Mouse (Mus musculus) lung, adult 18-20 months (tissue): ENCODE measurements around the gene Tnfrsf13b.
A peak's percentile ranks its signal among the peaks of the same experiment; 100 is the strongest.

Source experiments
- DNase-seq, 2 experiments: peaks; one replicate each; pipeline ENCODE4 v3.0.0; 2022; ENCODE audit warnings: mixed read lengths in 2 of 2

Tnfrsf13b gene

DNA sequence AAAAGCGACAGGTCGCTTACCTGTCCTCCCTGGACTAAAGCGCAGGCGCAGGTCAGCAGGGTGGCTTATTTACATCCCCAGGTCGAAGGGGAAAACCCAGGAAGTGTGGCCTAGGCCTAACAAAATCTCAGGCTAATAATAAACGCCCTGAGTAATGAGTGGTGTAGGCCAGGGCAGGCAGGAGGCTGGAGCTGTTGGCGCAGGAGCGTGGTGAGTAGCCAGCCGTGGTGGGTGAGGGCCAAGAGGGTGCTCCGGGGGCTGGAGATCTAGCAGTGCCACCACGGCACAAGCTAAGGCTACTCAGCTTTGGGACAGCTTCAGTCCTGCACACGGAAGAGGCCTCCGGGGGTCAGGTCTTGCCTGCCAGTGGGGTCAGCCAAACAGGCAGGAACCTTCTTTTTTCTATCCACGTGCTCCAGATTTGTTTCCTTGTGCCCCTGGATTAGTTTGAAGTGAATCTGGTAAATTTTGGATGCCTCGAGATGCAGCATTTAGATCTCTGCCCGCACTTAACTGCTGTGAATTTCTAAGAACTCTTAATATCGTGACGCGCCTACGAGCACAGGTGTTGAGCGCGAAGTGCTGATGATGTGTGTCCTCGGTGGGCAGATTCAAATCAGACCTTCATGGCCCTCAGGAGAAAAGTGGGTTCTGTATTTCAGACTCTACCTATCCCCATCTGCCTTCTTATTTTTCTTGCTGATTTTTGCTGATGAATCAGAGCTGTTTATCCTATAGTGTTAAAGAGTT is at the start of gene Tnfrsf13b:
TSS of gene Tnfrsf13b (plus strand) at position 150 of the 750 bp plus-strand sequence.
- DNase-seq = no peak

DNA sequence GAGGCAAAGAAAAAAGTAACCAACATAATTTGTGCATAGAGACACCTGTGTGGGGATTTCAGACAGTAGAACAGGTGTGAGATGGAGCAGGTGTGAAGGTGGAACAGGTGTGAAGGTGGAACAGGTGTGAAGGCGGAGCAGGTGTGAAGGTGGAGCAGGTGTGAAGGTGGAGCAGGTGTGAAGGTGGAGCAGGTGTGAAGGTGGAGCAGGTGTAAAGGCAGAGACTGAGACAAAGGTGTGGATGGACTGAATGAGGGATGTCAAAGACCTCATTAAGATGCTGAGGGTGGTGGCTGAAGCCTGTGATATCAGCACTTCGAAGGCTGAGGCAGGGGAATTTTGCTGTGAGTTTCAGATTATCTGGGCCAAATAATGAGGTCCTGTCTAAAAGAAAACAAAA is 44.9 kb upstream of the Tnfrsf13b start:
- DNase-seq = no peak

DNA sequence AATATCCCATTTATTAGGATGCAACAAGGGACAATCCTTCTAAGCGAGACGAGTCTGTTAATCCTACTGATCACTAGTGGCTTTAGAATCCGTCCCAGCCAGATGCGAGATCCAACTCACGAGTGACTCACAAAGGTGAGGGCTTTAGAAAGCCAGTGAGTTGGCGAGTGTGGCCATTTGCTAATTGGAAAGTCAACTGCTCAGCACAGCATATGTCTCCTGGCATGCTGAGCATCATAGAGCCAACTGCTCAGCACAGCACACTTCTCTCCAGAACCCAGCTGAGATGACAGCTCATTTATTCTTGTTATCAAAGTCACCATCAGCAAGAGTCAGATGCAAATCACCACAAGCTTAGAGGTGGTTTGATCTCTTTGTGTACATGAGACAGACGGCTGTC is 36.4 kb upstream of the Tnfrsf13b start:
- no peak for DNase-seq

DNA sequence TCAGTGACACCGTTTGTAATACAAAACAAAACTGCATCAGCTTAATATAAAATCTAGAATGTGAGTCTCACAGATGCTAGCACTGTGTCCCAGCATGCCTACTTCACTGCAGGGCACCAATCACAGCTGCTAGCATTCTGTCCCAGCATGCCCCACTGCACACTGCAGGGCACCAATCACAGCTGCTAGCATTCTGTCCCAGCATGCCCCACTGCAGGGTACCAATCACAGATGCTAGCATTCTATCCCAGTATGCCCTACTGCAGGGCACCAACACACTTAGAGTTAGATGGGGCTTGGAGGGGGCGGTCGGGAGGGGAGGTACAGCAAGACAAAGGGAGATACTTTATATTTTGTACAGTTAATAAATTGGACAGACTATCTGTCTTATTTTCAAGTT is 35.4 kb upstream of the Tnfrsf13b start:
- DNase-seq = no peak

DNA sequence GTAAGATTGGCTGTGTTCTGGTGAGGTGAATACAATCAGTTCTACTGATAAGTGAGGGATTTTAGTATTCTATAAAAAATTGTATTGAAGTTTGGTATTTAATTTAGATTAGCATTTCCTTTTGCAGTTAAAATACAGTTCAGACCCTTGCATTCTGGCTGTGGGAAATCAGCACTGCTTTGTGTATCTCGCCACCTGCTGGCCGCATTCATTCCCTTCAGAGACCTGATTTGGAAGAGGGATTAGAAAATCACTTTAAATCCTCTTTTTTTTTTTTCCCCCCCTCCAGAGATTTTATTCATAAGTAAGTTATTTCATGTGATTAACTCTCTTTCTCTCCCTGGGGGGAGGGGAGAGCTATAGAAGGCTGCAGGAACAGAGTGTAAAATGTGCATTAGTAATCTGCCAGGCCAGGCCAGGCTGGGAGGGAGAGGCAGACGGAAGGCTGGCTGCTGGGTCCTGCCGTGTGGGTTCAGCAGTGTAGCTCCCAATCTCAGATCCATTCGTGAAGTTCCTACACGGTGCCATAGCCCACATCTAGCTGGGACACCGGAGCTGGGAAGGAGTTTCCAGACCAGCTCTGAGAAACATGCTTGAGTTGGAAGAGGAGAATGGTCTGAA is 34.8 kb upstream of the Tnfrsf13b start:
- peak; percentile 47 to 60 for DNase-seq

DNA sequence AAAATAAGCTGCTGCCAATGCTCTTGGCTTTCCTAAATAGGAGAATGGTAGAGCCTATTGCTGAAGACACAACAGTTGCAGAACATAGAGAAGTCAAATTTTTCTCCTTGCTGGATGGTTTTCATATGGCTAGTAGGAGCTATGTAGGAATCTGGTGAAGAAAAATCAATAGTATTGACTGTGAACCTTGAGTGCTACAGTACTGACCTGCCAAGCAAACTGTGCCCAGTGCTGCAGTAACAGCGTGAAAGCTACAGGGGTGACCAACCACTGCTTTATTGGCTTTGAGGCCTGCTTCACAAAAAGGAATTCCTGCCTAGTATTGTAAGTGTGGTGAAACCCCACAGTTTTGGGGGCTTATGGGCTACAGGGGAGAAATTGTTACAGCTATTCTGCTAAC is 28.5 kb upstream of the Tnfrsf13b start:
- no peak for DNase-seq

DNA sequence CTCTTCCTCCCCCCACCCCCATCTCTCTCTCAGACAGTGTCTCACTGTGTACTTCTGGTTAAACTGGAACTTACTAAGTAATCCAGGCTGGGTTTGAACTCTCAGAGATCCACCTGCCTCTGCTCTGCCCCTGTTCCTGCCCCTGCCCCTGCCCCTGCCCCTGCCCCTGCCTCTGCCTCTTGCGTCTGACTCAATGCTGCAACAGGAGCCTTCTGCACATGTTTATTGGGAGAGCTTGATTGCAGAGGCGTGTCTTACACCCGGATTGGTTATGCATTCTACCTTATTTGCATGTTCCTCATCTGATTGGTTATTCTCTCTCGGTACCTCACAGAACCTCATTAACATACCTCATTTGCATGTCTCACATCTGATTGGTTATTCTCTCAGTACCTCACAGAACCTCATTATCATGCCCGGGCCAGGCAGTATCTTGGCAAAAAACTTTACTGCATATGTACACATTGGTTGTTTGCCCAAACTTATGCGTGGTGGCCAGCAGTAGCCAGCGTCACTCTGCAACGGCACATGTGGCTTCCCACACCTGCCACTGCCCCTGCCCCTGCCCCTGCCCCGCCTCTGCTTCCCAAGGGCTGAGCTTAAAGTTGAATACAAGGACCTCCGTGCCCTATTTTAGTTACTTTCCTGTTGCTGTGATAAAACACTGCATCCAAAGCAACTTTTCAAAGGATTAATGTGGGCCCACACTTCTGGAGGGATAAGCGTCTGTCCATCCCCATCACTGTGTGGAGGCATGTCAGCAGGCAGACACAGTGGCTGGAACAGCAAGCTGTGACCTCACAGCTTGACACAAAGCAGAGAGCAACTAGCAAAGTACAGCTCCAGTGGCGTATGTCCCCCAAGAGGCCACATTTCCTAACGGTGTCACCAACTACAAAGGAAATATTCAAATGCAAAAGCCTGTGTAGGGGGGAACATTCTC is 23.9 kb upstream of the Tnfrsf13b start:
- DNase-seq = no peak

DNA sequence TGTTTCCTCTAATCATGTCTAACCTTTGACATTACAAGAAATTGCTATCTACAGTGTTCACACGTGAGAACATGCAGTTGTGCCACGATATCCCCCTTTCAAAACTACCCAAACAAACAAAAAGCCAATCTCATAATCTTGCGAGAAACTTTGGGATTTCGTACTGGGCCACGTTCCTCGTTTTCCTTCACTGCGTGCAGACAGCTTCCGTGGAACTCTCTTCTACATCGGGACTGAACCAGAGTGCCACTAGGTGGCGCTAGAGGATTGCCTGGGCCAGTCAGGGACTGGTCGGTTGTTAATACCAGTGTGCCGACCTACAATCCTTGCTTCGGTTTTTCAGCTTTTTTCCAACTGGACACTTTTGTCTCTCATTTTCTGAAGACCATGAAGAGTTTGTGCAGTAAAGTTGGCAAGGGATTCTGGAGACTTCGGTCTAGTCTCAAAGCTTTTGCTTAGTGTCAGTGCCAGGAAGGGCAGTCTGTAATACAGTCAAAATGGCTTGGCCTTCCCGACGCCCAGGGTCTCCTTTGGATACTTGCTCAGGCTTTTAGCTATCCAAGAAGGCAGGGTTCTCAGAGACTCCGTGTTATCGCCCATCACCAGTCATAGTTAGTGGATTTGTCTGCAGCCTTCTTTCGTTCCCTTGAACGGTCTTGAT is 22.2 kb upstream of the Tnfrsf13b start:
- DNase-seq = peak; percentile 75 to 82

DNA sequence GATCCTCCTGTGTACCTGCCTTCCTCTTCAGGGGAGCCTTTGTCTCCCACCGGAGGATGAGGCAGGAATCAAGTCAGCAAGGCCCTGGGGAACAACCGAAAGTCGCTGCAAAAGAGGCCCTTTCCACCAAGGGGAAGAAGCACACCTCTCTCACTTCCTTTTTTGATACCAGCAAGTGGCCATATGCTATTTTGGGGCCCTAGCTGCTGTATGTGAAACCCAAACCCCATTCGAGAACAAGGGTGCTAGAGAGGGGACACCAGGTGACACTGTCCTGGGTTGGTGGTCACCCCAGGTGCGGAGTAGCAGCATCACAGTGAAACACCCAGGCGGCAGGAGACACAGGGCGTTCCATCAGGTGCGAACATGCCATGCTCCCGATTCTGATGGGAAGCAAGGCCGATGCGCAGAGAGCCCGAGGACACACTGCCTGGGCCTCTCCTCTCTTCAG is 17.6 kb upstream of the Tnfrsf13b start:
- no peak for DNase-seq

DNA sequence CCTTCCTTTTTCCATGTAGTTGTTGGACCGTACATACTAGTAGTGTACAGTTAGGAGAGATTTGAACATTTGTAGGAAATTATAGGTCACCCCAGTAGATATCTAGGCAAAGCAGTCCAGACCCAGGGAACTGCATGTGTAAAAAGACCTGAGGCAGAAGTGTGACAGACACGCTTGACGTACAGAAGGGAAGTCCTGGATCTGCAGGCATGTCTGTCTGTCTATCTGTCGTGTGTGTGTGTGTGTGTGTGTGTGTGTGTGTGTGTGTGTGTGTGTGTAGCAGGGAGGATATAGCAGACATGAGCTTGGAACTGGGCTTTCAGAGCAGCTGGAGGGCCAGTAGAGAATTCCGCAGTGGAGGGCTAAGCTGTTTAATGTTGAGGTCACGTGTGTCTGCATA is 16.8 kb upstream of the Tnfrsf13b start:
- no peak for DNase-seq

DNA sequence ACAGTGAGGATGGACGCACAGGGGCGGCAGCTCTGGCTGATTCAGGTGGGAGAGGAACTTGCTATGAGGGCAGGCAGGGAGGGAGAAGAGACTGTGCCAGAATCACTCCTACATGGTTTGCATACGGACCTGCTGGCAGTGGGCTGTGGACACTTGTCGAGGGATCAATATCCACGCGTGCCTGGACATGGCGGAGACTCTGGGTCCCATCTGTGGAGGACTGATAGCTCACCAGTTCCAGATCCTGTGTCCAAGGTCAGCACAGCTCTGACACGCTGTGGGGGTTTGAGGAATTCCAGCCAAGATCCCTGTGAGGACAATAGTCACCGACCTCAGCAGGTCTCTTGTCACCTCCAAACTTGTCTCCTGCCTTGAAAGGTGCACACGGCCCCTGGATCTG is 16.4 kb upstream of the Tnfrsf13b start:
- no peak for DNase-seq

DNA sequence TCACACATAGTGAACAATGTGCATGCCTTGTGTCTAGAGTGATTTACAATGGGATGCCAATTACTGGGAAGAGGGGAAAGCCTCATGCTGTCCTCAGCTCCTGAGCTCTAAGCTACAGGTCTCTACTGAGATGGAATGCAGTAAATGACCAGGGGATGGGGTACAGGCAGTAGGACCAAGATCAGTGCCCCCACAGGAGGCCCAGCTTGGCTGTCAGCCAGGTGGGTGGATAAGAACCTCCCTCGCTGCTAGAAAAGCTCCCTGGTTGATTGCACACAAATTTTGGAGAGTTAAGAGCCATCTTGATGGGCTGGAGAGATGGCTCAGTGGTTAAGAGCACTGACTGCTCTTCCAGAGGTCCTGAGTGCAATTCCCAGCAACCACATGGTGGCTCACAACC is 15.6 kb upstream of the Tnfrsf13b start:
- DNase-seq = no peak

DNA sequence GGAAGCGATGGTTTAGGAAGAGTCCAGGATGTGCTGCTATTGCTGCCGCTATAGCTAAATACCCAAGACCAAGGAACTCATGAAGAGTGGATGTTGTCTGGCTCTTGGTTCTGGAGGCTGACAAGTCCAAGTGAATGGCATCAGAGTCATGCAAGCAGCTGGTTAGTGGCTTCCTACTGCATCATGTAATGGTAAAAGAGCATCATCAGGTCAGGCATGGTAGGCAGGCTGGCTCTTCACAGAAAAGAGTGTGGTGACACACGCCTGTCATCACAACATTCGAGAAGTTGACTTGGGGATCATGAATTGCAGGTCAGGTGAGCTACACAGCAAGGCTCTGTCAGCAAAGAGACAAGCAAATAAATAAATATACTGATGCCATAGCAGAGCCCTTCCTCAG is 15.1 kb upstream of the Tnfrsf13b start:
- no peak for DNase-seq

DNA sequence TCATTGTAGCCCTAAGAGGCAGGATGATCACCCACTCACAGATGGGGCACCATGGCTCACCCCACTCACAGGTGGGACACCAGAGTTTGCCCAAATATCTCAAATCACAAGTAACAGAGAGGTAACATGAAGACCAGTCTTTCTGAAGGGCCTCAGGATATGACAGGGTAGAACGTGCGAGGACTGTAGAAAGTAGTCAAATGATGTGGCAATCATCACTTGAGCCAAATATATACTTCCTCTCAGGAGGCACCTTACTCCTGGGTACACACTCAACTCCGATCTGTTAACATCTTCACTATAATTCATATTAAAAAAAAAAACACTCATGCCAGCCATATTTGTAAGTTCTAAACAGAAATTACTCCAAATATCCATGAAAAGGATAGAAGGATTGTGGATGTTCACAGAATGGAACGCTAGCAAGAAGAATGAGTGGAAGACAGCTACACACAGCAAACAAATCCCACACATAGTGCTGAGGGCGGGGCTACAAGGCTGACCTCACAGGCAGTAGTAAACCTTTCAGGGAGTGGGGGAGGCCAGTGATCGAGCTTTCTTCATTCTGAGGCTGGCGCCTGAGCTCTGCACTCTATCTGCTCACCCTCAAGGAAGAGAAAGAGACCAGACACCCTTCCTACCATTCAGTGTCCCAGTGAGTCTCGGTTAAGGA is 14.1 kb upstream of the Tnfrsf13b start:
- DNase-seq = no peak

DNA sequence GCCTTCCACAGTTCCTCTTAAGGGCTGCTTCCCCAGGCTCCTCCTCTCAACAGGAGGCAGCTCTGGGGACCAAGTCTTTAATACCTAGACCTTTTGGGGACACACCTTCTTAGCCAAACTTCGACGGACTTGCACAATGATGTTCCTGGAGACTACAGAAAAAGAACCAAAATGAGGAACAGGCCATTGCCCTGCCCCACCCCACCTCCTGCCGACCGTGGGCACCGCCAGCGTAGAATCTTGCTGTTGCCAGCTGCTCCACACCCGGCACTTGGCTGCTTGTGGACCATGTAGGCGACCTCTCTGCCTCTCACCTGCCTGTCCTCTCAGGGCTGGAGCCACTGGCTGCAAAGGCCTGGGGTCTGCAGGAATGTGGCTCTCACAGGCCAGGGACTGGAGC is 10.3 kb upstream of the Tnfrsf13b start:
- peak; percentile 16 to 21 for DNase-seq

DNA sequence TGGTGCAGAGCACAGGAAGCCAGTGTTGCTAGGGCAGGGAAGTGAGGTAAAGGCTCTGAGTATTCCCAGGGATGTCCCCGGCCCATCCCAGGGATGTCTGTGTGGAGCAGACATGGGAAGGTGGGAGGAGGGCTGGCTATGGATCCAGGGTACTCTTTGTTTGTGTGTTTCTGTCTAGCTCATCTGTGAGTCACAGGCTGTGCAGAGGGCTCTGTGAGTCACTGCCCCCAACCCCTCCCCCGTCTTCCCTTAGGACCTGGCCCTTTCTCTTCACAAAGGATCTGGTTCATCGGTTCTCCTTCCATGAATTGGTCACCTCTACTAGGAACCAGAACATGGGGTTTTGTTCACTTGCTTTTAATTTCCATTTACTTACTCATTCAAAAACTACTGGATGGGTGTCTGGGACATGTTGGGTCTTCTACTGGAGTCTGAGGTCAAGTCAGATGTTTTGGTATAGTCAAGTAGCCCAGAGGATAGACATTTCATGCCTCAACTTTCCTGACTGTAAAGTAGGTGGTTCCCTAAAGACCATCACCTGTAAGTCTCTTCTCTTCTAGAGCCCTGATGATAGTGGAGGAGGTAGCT is 6.5 kb upstream of the Tnfrsf13b start:
- no peak for DNase-seq

DNA sequence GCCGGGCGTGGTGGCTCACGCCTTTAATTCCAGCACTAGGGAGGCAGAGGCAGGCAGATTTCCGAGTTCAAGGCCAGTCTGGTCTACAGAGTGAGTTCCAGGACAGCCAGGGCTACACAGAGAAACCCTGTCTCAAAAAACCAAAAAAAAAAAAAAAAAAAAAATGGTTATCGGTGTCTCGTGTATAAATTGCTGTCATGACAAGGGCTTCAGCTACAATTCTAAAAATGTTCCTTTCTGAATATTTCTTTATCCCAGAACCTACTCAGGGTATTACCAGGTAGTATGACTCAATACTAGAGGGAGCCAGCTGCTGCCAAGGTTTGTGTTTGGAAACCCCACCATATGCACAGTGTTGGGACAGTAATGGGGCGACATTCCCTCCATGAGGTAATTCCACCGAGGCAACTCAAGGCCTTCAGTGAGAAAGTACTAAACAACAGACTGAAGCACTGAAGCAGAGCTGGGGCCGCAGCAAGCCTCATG is 4.2 kb upstream of the Tnfrsf13b start:
- DNase-seq = no peak

DNA sequence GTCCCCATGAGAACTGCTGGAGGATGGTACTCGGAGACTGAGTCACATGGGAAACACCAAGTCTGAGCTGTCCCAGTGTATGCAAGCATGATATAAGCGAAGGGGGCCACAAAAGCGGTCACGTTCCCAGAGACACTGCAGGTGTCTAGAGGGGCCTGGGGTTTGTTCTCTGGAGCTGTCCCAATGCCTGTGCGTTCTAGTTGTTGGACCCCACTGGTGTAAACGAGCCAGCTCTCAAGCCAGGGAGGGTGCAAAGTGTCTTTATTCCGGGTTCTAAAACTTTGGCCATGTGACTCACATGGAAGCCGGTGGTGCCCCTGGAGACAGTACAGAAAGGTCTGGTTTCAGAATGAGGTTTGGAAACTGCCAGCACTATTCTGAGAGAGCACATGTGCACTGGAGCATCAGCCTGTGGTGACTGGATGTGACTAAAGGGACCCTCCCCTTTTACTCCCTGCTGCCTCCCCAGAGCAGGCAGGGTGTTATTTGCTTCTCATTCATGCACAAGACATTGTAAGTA is 3.7 kb upstream of the Tnfrsf13b start:
- DNase-seq = no peak

DNA sequence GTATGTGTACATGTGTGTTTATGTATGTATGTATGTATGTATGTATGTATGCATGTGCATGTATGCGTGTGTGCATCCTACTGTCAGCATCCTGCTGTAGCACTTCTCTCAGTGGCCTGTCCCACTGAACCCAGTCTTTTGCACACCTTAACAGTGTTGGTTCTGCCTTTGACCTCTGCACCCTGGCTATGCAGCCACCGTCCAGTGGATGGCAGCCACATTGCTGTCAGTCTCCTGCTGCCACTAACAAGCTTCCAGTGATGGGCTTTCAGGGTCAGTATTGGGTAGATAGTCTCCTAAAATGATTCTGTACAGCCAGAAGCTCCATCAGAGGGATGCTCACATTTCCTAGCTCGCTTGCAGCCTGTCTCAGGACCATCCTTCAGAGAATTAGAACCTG is 2.7 kb upstream of the Tnfrsf13b start:
- no peak for DNase-seq

DNA sequence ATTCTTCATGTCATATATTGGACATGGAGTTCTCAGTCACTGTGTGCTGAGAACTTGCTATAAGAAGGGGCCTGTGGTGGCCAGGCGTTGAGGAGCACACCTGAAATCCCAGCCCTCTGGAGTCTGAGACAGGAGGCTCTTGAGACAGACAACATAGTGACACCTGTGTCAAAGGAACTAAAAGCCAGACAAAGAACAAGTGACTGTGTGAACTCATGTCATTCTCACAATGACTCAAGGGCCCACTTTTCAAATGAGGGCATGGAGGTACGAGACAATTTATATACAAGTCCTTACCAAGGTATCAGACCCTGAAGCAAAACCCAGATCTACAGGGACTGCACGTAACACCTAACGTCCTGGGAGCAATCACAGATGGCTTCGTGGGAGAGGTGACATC is 585 bp upstream of the Tnfrsf13b start:
- no peak for DNase-seq

DNA sequence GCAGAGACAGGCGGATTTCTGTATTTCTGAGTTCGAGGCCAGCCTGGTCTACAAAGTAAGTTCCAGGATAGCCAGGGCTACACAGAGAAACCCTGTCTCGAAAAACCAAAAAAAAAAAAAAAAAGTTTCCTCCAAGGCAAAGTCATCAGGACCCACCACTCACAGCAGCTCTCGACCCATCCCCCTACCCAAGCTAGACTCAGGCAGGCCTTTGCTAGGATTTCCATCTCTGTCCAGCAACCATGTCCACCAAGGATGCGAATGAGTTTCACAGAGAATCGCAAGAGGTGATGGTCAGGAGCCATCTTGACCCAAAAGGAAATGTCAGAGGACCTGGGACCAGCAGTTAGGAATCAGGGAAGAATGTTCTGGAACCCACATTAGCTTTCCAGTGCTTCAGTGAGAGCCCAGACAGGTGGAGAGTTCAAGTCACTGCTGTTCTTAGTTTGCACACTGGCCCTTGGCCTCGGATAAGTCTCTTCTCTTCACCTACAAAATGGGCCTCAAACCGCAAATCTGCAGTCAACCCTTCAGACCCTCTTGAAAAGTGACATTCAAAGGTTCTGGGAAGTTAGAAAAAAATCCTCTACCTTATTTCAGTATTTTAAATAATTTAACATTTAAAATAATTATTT is 983 bp downstream of the Tnfrsf13b start:
- no peak for DNase-seq
